Mouse (Mus musculus) cerebellum, postnatal 10 days (tissue): Measurements from ENCODE around the gene Cpne8.

Experiments
- DNase-seq, 2 experiments: peaks; one replicate each; pipeline ENCODE4 v3.0.0; 2021; ENCODE audit warnings: mixed read lengths in 2 of 2

The Cpne8 gene

GRCm38 (mm10) chr15:90446076-90446475 lies 233.2 kb downstream of the Cpne8 start:
- no peak for DNase-seq
